Mouse (Mus musculus): ENCODE measurements around the gene Gm498. TPM values are rescaled to one million over a fixed set of nuclear protein-coding genes. Genes with fewer than 3 reads are reported as not detected.

Gm498 gene
- polyA plus RNA-seq, 2 experiments: not detected

- 63% methylated on average over 14 of the region's 14 CpGs for WGBS (ENCODE audit: insufficient replicate concordance)
- DNase-seq (ENCODE audit: low read depth in 3 of 3, low spot score in 3 of 3) (no peak), ATAC-seq (ENCODE audit: insufficient read depth) (no peak)
- no peak overlapping the region for H3K4me3 ChIP-seq (ENCODE audit: insufficient read depth in 1 of 2, low read depth in 2 of 2, low read length in 2 of 2)
- no peak overlapping the region for H3K27ac ChIP-seq
- no peaks in the 10 kb centered on the region for H3K36me3 ChIP-seq (replicated peaks; ENCODE audit: control insufficient read depth, insufficient read depth, low read depth)
- no peak overlapping the region for H3K9ac ChIP-seq (replicated peaks)
- H3K9me3 ChIP-seq (ENCODE audit: control insufficient read depth, low read length): no peaks in the 10 kb centered on the region
- TF ChIP-seq CTCF (IDR thresholded peaks at IDR 0.05; ENCODE audit: low read depth) (no peak), EP300 (IDR thresholded peaks at IDR 0.05; ENCODE audit: low read depth) (no peak)
- no peak overlapping the region for H3K4me2 ChIP-seq (ENCODE audit: low read depth)
- H3K27me3 ChIP-seq (ENCODE audit: control insufficient read depth, insufficient read depth, low read length): no peaks in the 10 kb centered on the region
- no peaks in the 10 kb centered on the region for H3K4me1 ChIP-seq (replicated peaks; ENCODE audit: control insufficient read depth in 2 of 2, insufficient read depth in 2 of 2, low read length in 1 of 2)
Measured at GRCm38 (mm10) chr7:143942941-143943691, 76.5 kb downstream of the Gm498 start.

DNA sequence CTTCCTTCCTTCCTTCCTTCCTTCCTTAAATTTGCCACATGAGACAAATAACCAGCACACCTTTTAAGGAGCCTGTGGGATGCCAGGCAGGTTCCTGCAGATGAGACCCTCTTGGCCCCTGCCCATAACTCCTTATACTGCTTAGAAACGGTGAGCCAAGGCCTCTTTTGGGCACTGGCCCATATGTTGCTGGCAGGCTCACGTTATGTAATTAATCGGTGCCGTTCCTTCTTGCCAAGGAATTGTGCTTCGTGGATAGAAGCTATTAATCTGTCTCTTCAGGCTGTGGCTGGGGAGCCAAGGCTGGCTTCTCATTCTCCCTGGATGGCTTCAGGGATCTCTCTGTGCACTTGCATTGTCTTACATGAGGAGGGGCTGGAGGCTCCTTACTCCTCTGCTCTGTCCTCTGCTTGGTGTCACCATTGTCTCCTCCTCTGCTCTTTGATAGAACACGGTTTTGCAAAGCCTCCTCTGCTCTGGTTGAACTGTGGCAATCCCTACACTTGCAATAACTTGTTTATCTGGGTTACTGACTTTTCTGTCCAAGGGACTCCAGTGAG, 77.9 kb downstream of the Gm498 start:
- WGBS (ENCODE audit: insufficient replicate concordance): 46% methylated on average over 6 of the region's 6 CpGs
- Histone ChIP-seq H3K4me1 (replicated peaks; ENCODE audit: control insufficient read depth in 2 of 2, insufficient read depth in 2 of 2, low read length in 1 of 2) (no peaks in the 10 kb centered on the region), H3K9ac (replicated peaks) (no peak overlapping the region), H3K27ac (no peak overlapping the region), H3K4me3 (ENCODE audit: insufficient read depth in 1 of 2, low read depth in 2 of 2, low read length in 2 of 2) (no peak overlapping the region), H3K36me3 (replicated peaks; ENCODE audit: control insufficient read depth, insufficient read depth, low read depth) (no peaks in the 10 kb centered on the region), H3K9me3 (ENCODE audit: control insufficient read depth, low read length) (no peaks in the 10 kb centered on the region), H3K27me3 (ENCODE audit: control insufficient read depth, insufficient read depth, low read length) (no peaks in the 10 kb centered on the region), H3K4me2 (ENCODE audit: low read depth) (no peak overlapping the region)
- DNase-seq (ENCODE audit: low read depth in 3 of 3, low spot score in 3 of 3): no peak
- ATAC-seq (ENCODE audit: insufficient read depth): no peak
- TF ChIP-seq CTCF (IDR thresholded peaks at IDR 0.05; ENCODE audit: low read depth): no peak
- no peak for TF ChIP-seq EP300 (IDR thresholded peaks at IDR 0.05; ENCODE audit: low read depth)

Small RNAs within 50 kb of the gene (microRNA-seq; reads per million reads assigned to microRNA genes)
- not detected for gene Mir6404

Other genes starting within 250 kb of the Gm498 start
- gene Tnfrsf26, start 238.1 kb upstream of the Gm498 start, polyA plus RNA-seq (2012; rRNA removed): 0.27 and 0.29 TPM in 2 replicates
- gene Tnfrsf26, start 238.1 kb upstream of the Gm498 start, polyA plus RNA-seq (2014; fragmentation: Nextera tagmentation; extraction: Ambion mirVana): 0.52 and 0.65 TPM in 2 replicates
- 0.69 and 0.71 TPM in 2 replicates for gene Tnfrsf22, start 217.2 kb upstream of the Gm498 start, polyA plus RNA-seq (2012; rRNA removed)
- gene Tnfrsf22, start 217.2 kb upstream of the Gm498 start, polyA plus RNA-seq (2014; fragmentation: Nextera tagmentation; extraction: Ambion mirVana): 0.99 and 1.2 TPM in 2 replicates
- 0.22 and 0.23 TPM in 2 replicates for gene Tnfrsf23, start 181.0 kb upstream of the Gm498 start, polyA plus RNA-seq (2012; rRNA removed)
- gene Tnfrsf23, start 181.0 kb upstream of the Gm498 start, polyA plus RNA-seq (2014; fragmentation: Nextera tagmentation; extraction: Ambion mirVana): 0.35 and 0.44 TPM in 2 replicates
- 1.5 and 1.6 TPM in 2 replicates for gene Osbpl5, start 109.9 kb upstream of the Gm498 start, polyA plus RNA-seq (2012; rRNA removed)
- 1.3 and 1.9 TPM in 2 replicates for gene Osbpl5, start 109.9 kb upstream of the Gm498 start, polyA plus RNA-seq (2014; fragmentation: Nextera tagmentation; extraction: Ambion mirVana)
- gene Mrgprg, start 99.8 kb upstream of the Gm498 start, polyA plus RNA-seq (2012; rRNA removed): not detected in 2 replicates
- not detected in 2 replicates for gene Mrgprg, start 99.8 kb upstream of the Gm498 start, polyA plus RNA-seq (2014; fragmentation: Nextera tagmentation; extraction: Ambion mirVana)
- 0.28 and 0.37 TPM in 2 replicates for gene Mrgpre, start 82.3 kb upstream of the Gm498 start, polyA plus RNA-seq (2012; rRNA removed)
- gene Mrgpre, start 82.3 kb upstream of the Gm498 start, polyA plus RNA-seq (2014; fragmentation: Nextera tagmentation; extraction: Ambion mirVana): 0.19 and 0.23 TPM in 2 replicates
- gene Nadsyn1, start 44.0 kb upstream of the Gm498 start, polyA plus RNA-seq (2012; rRNA removed): 7.6 and 7.7 TPM in 2 replicates
- 6.0 and 7.1 TPM in 2 replicates for gene Nadsyn1, start 44.0 kb upstream of the Gm498 start, polyA plus RNA-seq (2014; fragmentation: Nextera tagmentation; extraction: Ambion mirVana)
- gene Dhcr7, start 43.7 kb upstream of the Gm498 start, polyA plus RNA-seq (2012; rRNA removed): 58.8 and 61.2 TPM in 2 replicates
- 57.0 and 61.4 TPM in 2 replicates for gene Dhcr7, start 43.7 kb upstream of the Gm498 start, polyA plus RNA-seq (2014; fragmentation: Nextera tagmentation; extraction: Ambion mirVana)
- gene Shank2, start 135.1 kb downstream of the Gm498 start, polyA plus RNA-seq (2012; rRNA removed): 0.35 and 0.47 TPM in 2 replicates
- 0.17 and 0.27 TPM in 2 replicates for gene Shank2, start 135.1 kb downstream of the Gm498 start, polyA plus RNA-seq (2014; fragmentation: Nextera tagmentation; extraction: Ambion mirVana)